Mouse (Mus musculus) bone marrow, adult 2 months (tissue): Measurements from ENCODE around the gene 1700061G19Rik. TPM values are rescaled to one million over a fixed set of nuclear protein-coding genes. Genes with fewer than 3 reads are reported as not detected.

ENCODE experiments used
- H3K27ac ChIP-seq: fragments of 200-500 bp; 2 replicates; pipeline ENCODE4 v1.5.1; 2012; ENCODE audit warnings: low read depth, mild to moderate bottlenecking, control low read depth, inconsistent platforms, low read length; ENCODE audit not compliant: control insufficient read depth, poor library complexity, insufficient read depth
- H3K4me1 ChIP-seq: fragments of 200-500 bp; 2 replicates; pipeline ENCODE4 v1.6.1; 2011; ENCODE audit warnings: low read length; ENCODE audit not compliant: control insufficient read depth, insufficient read depth
- H3K4me3 ChIP-seq: fragments of 200-500 bp; replicated peaks from 2 replicates; pipeline ENCODE3; 2011; ENCODE audit warnings: mild to moderate bottlenecking, low read depth, low read length, control low read depth; ENCODE audit not compliant: control insufficient read depth
- CTCF ChIP-seq: fragments of 200-500 bp; IDR thresholded peaks from 2 replicates; pipeline ENCODE4 v1.5.1; 2011; ENCODE audit warnings: low read length, control low read depth; ENCODE audit not compliant: control insufficient read depth, insufficient read depth
- POLR2A ChIP-seq: fragments of 200-500 bp; IDR thresholded peaks from 2 replicates; pipeline ENCODE4 v1.6.1; 2011; ENCODE audit warnings: low read depth, mild to moderate bottlenecking, control low read depth, low read length, borderline replicate concordance; ENCODE audit not compliant: control insufficient read depth
- WGBS: fragments of 180-500 bp; shearing (Covaris S2); methylation state at CpG from one replicate; pipeline ENCODE4 v1.1.7; 2018; 5-methylcytosine and 5-hydroxymethylcytosine counted together
- polyA plus RNA-seq: library from polyadenylated mRNA; stranded (reverse); fragments of >200 nt; gene quantifications from 2 replicates; pipeline ENCODE4 v1.2.4, GENCODE M21; 2011; ENCODE audit warnings: low replicate concordance; ENCODE audit not compliant: missing spikeins, insufficient read depth, insufficient read length

Gene 1700061G19Rik
- polyA plus RNA-seq, 1 experiment, result 0.92 TPM

DNA sequence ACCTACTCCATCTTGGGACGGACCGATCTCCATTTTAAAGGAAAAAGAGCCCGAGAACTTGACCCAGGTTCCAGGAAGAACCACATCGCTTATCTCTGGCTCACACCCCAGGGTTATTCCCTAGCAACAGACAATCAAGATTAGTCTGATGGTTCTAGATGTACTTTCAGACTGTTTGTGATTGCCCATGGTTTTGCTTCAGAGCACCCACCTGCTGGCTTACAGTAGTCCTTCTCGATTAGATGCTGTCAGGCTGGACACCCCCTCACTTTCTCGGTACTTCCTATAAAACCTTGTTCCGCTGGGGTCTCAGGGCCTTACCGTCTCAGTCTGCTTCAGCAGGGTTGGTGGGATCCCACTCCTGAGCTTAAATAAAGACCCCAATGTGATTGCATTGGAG lies 38.9 kb upstream of the 1700061G19Rik start:
- Histone ChIP-seq H3K4me1 (no peaks in the 10 kb centered on the region; the same call in 1 of the 2 replicates), H3K4me3 (no peak overlapping the region), H3K27ac (peak overlapping the region; percentile 76; the same call in 1 of the 2 replicates)
- no peak for TF ChIP-seq CTCF
- TF ChIP-seq POLR2A, result no peak
- 69% methylated on average over 8 of the region's 8 CpGs for WGBS

DNA sequence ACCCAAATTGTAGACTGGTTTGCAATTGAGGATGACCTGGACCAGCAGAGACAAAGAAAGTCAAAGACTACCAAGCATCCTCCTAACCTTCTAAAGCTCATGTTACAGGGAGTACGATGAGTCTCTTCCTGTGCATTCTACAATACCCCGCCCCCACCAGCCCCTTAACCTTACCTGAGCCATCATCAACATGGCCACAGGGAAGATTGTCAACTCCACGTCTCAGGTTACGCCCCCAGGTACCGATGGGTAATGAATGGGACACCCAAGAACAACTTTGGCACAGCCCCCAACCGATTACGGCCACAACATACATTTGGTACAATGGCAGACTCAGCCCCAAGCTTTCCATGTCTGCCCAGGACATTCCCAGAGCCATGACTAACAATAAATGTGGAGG lies 34.8 kb upstream of the 1700061G19Rik start:
- Histone ChIP-seq H3K27ac (no peak overlapping the region), H3K4me3 (no peak overlapping the region), H3K4me1 (peaks cover 4% of the 10 kb centered on the region)
- TF ChIP-seq POLR2A, result no peak
- TF ChIP-seq CTCF, result no peak
- 85% methylated on average over 7 of the region's 7 CpGs for WGBS

DNA sequence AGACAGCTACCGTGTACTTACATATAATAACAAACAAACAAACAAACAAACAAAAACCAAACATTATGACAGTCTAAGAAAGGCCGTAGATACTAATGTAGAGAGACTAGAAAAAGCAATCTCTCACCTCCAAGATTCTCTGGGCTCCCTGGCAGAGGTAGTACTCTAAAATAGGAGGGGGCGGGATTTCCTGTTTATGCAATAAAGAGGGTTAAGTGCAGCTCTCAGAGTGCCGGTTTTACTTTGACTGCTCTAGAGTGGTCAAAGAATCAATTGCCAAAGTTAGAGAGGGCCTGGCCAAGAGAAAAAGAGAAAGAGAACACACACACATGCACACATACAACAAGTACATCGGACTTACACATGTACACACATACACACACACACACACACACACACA lies 33.1 kb upstream of the 1700061G19Rik start:
- peaks cover 4% of the 10 kb centered on the region for H3K4me1 ChIP-seq
- 29% methylated on average over 5 of the region's 5 CpGs for WGBS
- H3K27ac ChIP-seq, result no peak overlapping the region
- no peak for TF ChIP-seq CTCF
- TF ChIP-seq POLR2A, result no peak
- H3K4me3 ChIP-seq, result no peak overlapping the region

DNA sequence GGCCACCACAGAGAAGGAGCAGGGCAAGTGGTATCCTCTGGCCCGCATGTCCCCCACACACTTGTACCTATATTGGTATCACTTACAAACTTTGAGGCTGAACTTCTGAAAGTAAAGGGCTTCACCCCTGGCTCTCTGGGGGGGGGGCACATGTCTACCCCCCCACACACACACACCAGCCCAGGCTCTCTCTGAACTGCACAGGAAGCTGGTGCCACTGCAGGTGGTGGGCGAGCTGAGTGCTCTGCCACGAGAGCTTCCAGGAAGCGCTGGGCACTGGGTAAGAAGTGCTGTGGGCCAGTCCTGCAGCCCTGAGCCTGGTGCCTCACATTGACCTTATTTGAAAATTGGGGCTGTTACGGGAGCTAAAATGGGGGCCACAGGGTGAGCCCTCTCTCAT lies 31.6 kb upstream of the 1700061G19Rik start:
- no peak for TF ChIP-seq CTCF
- no peak for TF ChIP-seq POLR2A
- no peak overlapping the region for H3K4me3 ChIP-seq
- no peak overlapping the region for H3K27ac ChIP-seq
- peaks cover 4% of the 10 kb centered on the region for H3K4me1 ChIP-seq
- 30% methylated on average over 5 of the region's 5 CpGs for WGBS

DNA sequence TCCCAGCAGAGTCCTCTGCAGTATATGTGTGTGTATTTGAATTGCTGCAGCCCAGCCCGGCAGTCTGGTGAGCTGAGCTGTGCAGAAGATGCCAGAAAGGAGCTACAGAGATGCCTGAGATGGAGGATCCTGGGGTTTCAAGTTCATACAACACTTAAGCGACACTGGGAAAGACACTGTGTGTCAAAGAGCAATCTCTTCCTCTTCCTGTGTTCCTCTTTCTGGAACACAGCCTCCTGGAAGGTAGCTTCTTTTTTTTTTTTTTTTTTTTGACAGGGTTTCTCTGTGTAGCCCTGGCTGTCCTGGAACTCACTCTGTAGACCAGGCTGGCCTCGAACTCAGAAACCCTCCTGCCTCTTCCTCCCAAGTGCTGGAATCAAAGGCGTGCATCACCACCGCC lies 26.5 kb upstream of the 1700061G19Rik start:
- H3K4me3 ChIP-seq, result no peak overlapping the region
- no peak for TF ChIP-seq CTCF
- no peak for TF ChIP-seq POLR2A
- no peak overlapping the region for H3K27ac ChIP-seq
- 68% methylated on average over 5 of the region's 5 CpGs for WGBS
- H3K4me1 ChIP-seq, result no peaks in the 10 kb centered on the region

DNA sequence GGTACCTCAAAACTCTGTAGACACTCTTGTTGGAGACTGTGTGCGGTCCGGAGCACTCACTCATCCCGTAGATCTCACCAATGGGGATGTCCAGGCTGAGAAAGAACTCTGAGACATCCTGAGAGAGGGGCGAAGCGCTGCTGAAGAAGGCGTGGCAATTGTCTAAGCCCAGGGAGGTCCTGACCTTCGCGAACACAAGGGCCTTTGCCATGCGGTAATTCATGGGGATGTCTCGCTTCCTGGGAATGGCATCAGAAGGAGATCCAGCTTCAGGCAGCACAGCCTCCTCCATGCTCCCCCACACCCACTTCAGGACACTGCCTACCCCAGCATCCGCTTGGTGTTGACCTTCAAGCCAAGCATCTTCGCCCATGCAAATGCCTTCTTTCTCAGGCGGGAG lies 25.6 kb upstream of the 1700061G19Rik start:
- TF ChIP-seq CTCF (no peak), POLR2A (no peak)
- H3K4me3 ChIP-seq, result no peak overlapping the region
- 92% methylated on average over 13 of the region's 13 CpGs for WGBS

DNA sequence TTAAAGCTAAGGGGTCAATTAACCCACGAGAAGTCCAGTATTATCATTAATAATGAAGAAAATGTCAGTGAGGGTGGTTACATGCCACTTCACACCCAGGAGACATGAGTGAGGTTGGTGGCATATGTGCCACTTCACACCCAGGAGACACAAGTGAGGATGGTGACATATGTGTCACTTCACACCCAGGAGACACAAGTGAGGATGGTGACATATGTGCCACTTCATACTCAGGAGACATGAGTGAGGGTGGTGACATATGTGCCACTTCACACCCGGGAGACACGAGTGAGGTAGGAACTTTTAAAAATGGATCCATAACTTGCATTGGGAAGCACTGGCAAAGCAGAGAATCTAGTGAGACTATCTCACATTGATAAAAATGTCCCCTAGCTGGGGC lies 24.1 kb upstream of the 1700061G19Rik start:
- Histone ChIP-seq H3K4me3 (no peak overlapping the region), H3K27ac (no peak overlapping the region), H3K4me1 (no peaks in the 10 kb centered on the region)
- WGBS, result 73% methylated on average over 3 of the region's 3 CpGs
- TF ChIP-seq POLR2A (no peak), CTCF (no peak)

More for the DNA sequence above, 25.6 kb upstream of the 1700061G19Rik start:
- H3K4me1 ChIP-seq, result no peaks in the 10 kb centered on the region
- no peak overlapping the region for H3K27ac ChIP-seq

DNA sequence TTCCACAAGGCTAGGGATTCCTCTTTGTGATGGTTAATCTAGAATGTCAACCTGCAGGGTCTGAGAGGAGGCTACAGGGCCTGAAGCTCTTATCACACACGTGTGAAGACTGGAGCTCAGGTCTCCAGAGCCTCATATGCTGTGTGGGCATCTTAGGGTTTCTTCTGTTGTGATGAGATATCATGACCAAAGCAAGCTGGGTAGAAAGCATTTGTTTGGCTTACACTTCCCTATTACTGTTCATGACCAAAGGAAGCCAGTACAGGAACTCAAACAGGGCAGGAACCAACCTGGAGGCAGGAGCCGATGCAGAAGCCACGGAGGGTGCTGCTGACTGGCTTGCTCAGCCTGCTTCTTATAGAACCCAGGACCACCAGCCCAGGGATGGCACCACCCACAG lies 19.9 kb upstream of the 1700061G19Rik start:
- WGBS, result 13% methylated on average over 3 of the region's 3 CpGs
- no peak overlapping the region for H3K4me3 ChIP-seq
- H3K4me1 ChIP-seq, result no peaks in the 10 kb centered on the region
- no peak overlapping the region for H3K27ac ChIP-seq
- TF ChIP-seq CTCF (no peak), POLR2A (no peak)

DNA sequence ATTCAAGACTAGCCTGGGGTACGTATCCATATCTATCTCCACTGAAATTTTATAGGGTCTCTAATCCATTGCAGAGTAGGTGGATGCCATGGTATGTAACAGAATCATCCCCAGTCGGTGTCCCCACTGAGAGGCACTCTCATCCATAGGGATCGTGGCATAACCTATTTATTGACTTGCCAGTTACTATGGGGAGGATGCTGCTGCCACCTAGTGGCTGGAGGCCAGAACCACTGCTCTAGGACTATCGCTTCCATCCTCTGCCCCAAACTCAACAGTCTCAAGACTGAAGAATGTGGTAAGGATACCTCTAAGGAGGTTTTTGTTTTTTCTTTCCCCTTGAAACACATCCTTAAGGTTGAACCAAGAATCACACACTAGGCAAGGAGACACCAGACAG lies 17.1 kb upstream of the 1700061G19Rik start:
- TF ChIP-seq POLR2A (no peak), CTCF (peak; percentile 97)
- Histone ChIP-seq H3K4me1 (peaks cover 2% of the 10 kb centered on the region; the same call in 1 of the 2 replicates), H3K27ac (no peak overlapping the region), H3K4me3 (no peak overlapping the region)
- WGBS, result 44% methylated on average over 4 of the region's 4 CpGs
